Comparison of ENCODE assay signal across 24 mouse cellular contexts in the genomic region with DNA sequence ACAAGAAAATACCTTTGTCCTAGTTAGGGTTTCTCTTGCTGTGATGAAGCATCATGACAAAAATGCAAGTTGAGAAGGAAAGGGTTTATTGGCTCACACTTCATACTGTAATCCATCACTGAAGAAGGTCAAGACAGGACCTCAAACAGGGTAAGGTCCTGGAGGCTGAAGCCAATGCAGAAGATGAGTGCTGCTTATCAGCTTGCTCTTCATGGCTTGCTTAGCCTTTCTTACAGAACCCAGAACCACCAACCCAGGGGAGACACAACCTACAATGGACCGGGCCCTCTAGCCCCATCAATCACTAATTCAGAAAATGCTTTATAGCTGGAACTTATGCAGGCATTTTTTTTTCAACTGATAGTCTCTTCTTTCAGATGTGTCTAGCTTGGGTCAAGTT. TPM values are rescaled to one million over a fixed set of nuclear protein-coding genes. Genes with fewer than 3 reads are reported as not detected.
DNase-seq lines count a peak whose midpoint lies in the region; ATAC-seq and TF ChIP-seq lines count a peak whose summit lies in the region.
"Had no signal": no experiment of that assay in that cellular context is flagged by ENCODE, and none has a peak within 500 bp of the region (broad histone marks: within the 10 kb centered on the region; RNA-seq: fewer than 3 reads in every experiment).

No protein-coding gene starts in this region.

- no peak for TF ChIP-seq CTCF in intestine, postnatal 0 days (IDR thresholded peaks at IDR 0.05; ENCODE audit: low read depth)

- H3K4me1 ChIP-seq in intestine, embryonic 14.5 days (replicated peaks; ENCODE audit: control insufficient read depth, insufficient read depth, low read length), result no peaks in the 10 kb centered on the region
- H3K4me1 ChIP-seq in intestine, postnatal 0 days (replicated peaks; ENCODE audit: control insufficient read depth, insufficient read depth, low read length), result no peaks in the 10 kb centered on the region
- H3K4me1 ChIP-seq: embryonic facial prominence, embryonic 12.5 days; forebrain, embryonic 13.5 days; forebrain, embryonic 15.5 days had no signal

- peak; percentile 48 for DNase-seq in heart, adult 11 months
- DNase-seq in heart, postnatal 10 days, result no peak
- no peak for DNase-seq in intestine, embryonic 14.5 days (ENCODE audit: low spot score)
- DNase-seq in testis, postnatal 10 days (ENCODE audit: low spot score), result peak; percentile 12
- DNase-seq in testis, postnatal 14 days (ENCODE audit: low spot score), result no peak
- DNase-seq: adrenal gland, adult 8-10 months; adrenal gland, postnatal 14 days; adrenal gland, postnatal 36 days; B cell, adult 2 months; cerebellum, adult 11-12 months; cerebellum, adult 2 months; cerebellum, adult 9-10 months; cerebellum, postnatal 10 days; cerebellum, postnatal 25 days had no signal

- ATAC-seq in intestine, embryonic 14.5 days (replicated peaks; ENCODE audit: low FRiP score, low TSS enrichment, low read depth), result 0 out of 2 replicates have a peak, but pooled peaks have one; percentile 55
- no peak for ATAC-seq in intestine, postnatal 0 days
- ATAC-seq: activated CD4-positive, CD25-positive, alpha-beta regulatory T cell, adult 4 months; CD4-positive, CD25-positive, alpha-beta regulatory T cell, adult 4 months; forebrain, embryonic 13.5 days; forebrain, embryonic 15.5 days; Patski had no signal

- WGBS in intestine, embryonic 14.5 days, result 100% methylated on average over 1 of the region's 1 CpGs
- 71% methylated on average over 1 of the region's 1 CpGs for whole genome bisulfite sequencing in intestine, postnatal 0 days

- no peak overlapping the region for H3K4me2 ChIP-seq in intestine, embryonic 14.5 days (ENCODE audit: low read length)
- H3K4me2 ChIP-seq in intestine, postnatal 0 days (replicated peaks; ENCODE audit: low read depth), result no peak overlapping the region
- H3K4me2 ChIP-seq: embryonic facial prominence, embryonic 12.5 days; forebrain, embryonic 13.5 days; forebrain, embryonic 15.5 days had no signal

- no peak overlapping the region for H3K9ac ChIP-seq in intestine, embryonic 14.5 days (ENCODE audit: low read length)
- H3K9ac ChIP-seq in intestine, postnatal 0 days (ENCODE audit: low read depth, low read length), result no peak overlapping the region
- H3K9ac ChIP-seq: embryonic facial prominence, embryonic 12.5 days; forebrain, embryonic 13.5 days; forebrain, embryonic 15.5 days had no signal

- no peaks in the 10 kb centered on the region for H3K27me3 ChIP-seq in intestine, embryonic 14.5 days (replicated peaks; ENCODE audit: control insufficient read depth, insufficient read depth, low read length)
- H3K27me3 ChIP-seq in intestine, postnatal 0 days (replicated peaks; ENCODE audit: control insufficient read depth, insufficient read depth, low read length), result no peaks in the 10 kb centered on the region
- H3K27me3 ChIP-seq: CH12.LX; embryonic facial prominence, embryonic 12.5 days; forebrain, embryonic 13.5 days; forebrain, embryonic 15.5 days; Patski had no signal

- no peaks in the 10 kb centered on the region for H3K9me3 ChIP-seq in intestine, embryonic 14.5 days (ENCODE audit: control insufficient read depth, low read length)
- no peaks in the 10 kb centered on the region for H3K9me3 ChIP-seq in intestine, postnatal 0 days (ENCODE audit: control insufficient read depth)
- H3K9me3 ChIP-seq: embryonic facial prominence, embryonic 10.5 days; embryonic facial prominence, embryonic 12.5 days; forebrain, embryonic 15.5 days; G1E had no signal

- no peak overlapping the region for H3K4me3 ChIP-seq in intestine, embryonic 14.5 days (ENCODE audit: low read depth, low read length)
- no peak overlapping the region for H3K4me3 ChIP-seq in intestine, postnatal 0 days (ENCODE audit: low read depth, low read length)
- H3K4me3 ChIP-seq: embryonic facial prominence, embryonic 10.5 days; embryonic facial prominence, embryonic 12.5 days; forebrain, embryonic 13.5 days; forebrain, embryonic 15.5 days had no signal

- intact Hi-C loops in heart, postnatal 10 days (cut with DNase I), result no loop called here

- H3K36me3 ChIP-seq in intestine, embryonic 14.5 days (ENCODE audit: control insufficient read depth, insufficient read depth, low read length), result peaks cover 18% of the 10 kb centered on the region
- H3K36me3 ChIP-seq in intestine, postnatal 0 days (ENCODE audit: control insufficient read depth, insufficient read depth), result peaks cover 10% of the 10 kb centered on the region

- H3K27ac ChIP-seq in intestine, embryonic 14.5 days (ENCODE audit: low read depth), result no peak overlapping the region
- no peak overlapping the region for H3K27ac ChIP-seq in intestine, postnatal 0 days (ENCODE audit: low read depth, low read length)
- H3K27ac ChIP-seq: embryonic facial prominence, embryonic 10.5 days; embryonic facial prominence, embryonic 12.5 days; forebrain, embryonic 13.5 days; forebrain, embryonic 15.5 days had no signal

RNA-seq across cellular contexts. Expression of a gene that starts 17.9 kb away (rescaled TPM):
- total RNA-seq in heart, postnatal 10 days (2021), result 100 to 1,000 TPM; 343 to 349 TPM
- 209 and 261 TPM in 2 replicates for polyA plus RNA-seq in intestine, embryonic 14.5 days (2014; fragmentation: Nextera tagmentation; extraction: Ambion mirVana)
- 157 and 160 TPM in 2 replicates for polyA plus RNA-seq in intestine, postnatal 0 days (2015; fragmentation: Nextera tagmentation; extraction: Ambion mirVana)

RNA-seq across cellular contexts. Expression of a gene that starts 23.9 kb away (rescaled TPM):
- 100 to 1,000 TPM; 120 to 121 TPM for total RNA-seq in heart, postnatal 10 days (2021)
- 47.0 and 47.2 TPM in 2 replicates for polyA plus RNA-seq in intestine, embryonic 14.5 days (2014; fragmentation: Nextera tagmentation; extraction: Ambion mirVana)
- polyA plus RNA-seq in intestine, postnatal 0 days (2015; fragmentation: Nextera tagmentation; extraction: Ambion mirVana), result 51.2 and 56.0 TPM in 2 replicates

RNA-seq across cellular contexts. Expression of a gene that starts 39.2 kb away (rescaled TPM):
- total RNA-seq in heart, postnatal 10 days (2021), result 100 to 1,000 TPM in 1 of 2 experiments, 10 to 100 TPM in 1; 34.9 to 119 TPM
- 18.0 and 22.0 TPM in 2 replicates for polyA plus RNA-seq in intestine, embryonic 14.5 days (2014; fragmentation: Nextera tagmentation; extraction: Ambion mirVana)
- polyA plus RNA-seq in intestine, postnatal 0 days (2015; fragmentation: Nextera tagmentation; extraction: Ambion mirVana), result 26.7 and 33.5 TPM in 2 replicates
- polyA plus RNA-seq: G1E had no signal

RNA-seq across cellular contexts. Expression of a gene that starts 55.8 kb away (rescaled TPM):
- 100 to 1,000 TPM; 127 to 144 TPM for total RNA-seq in heart, postnatal 10 days (2021)
- polyA plus RNA-seq in intestine, embryonic 14.5 days (2014; fragmentation: Nextera tagmentation; extraction: Ambion mirVana), result 309 and 366 TPM in 2 replicates
- polyA plus RNA-seq in intestine, postnatal 0 days (2015; fragmentation: Nextera tagmentation; extraction: Ambion mirVana), result 145 and 152 TPM in 2 replicates

Comparison
In these comparisons a context has a peak if more than half of its experiments do, and no peak if none do; other contexts are left out.
1. DNase-seq: peak in heart, adult 11 months (single experiment) and testis, postnatal 10 days (single experiment); none in heart, postnatal 10 days (0 of 2), intestine, embryonic 14.5 days (single experiment) and testis, postnatal 14 days (single experiment).